Mouse (Mus musculus) liver, embryonic 14.5 days (tissue): ENCODE measurements around the gene Afdn.
"Not testable (repeated sequence)": the region's sequence is repeated elsewhere in the genome, so short reads cannot be mapped to it uniquely, and the experiment has no call there.

Experiments
- CTCF ChIP-seq: IDR thresholded peaks from 2 replicates; pipeline ENCODE4 v1.5.1; 2016; ENCODE audit warnings: antibody characterized with exemption, low read depth, control low read depth
- EP300 ChIP-seq: IDR thresholded peaks from 2 replicates; pipeline ENCODE4 v1.6.1; 2016; ENCODE audit warnings: antibody characterized with exemption, low read depth

- TF ChIP-seq CTCF, EP300: not testable (repeated sequence)
These were observed 29.7 kb downstream of the Afdn start for GRCm38 (mm10) chr17:13790033-13790432.
